Mouse (Mus musculus) kidney, adult 8-10 months (tissue): ENCODE measurements at regions not wholly inside any gene's neighbourhood (a gene's known extent, or its start where the extent isn't known, plus 50 kb on each side); places are given as distances from the start of the nearest gene placed in this dataset.

Source experiments
- DNase-seq, 2 experiments: peaks; one replicate each; pipeline ENCODE4 v3.0.0; 2022

DNA sequence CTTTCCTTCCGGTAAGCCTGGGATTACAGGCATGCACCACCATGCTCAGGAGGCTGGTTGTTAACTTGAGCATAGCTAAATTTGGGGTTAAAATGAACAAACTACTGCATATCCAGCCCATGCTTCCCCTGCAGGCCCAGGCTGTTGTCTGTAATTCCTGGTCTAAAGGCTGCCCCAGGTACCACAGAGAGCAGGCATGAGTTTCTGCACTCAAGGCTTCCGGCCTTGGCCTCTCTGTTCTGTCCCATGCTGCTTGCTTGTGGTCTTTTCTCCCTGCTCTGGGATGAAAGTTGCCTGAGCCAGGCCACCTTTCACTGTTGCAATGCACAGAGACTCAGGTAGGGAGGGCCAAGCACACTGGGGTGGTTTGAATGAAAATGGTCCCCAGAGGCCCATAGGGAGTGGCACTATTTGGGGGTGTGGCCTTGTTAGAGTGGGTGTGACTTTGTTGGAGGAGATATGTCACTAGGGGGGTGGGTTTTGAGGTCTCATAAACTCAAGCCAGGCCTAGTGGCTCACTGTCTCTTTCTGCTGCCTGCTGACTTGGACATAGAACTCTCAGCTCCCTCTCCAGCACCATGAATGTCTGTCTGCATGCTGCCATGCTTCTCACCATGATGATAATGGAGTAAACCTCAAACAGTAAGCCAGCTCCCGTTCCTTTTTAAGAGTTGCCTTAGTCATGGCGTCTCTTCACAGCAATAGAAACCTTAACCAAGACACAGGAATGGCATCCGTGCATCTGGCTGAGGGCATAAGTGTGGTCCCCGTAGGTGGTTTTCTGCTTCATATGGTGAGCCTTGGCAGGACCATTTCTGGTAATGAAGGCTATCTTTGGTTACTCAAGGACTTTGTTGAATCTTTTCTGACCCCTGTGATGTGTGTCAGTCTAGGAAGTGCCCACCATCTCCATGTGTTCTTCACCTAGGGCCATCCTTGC, 86.7 kb upstream of the Zfp366 start:
- no peak for DNase-seq

DNA sequence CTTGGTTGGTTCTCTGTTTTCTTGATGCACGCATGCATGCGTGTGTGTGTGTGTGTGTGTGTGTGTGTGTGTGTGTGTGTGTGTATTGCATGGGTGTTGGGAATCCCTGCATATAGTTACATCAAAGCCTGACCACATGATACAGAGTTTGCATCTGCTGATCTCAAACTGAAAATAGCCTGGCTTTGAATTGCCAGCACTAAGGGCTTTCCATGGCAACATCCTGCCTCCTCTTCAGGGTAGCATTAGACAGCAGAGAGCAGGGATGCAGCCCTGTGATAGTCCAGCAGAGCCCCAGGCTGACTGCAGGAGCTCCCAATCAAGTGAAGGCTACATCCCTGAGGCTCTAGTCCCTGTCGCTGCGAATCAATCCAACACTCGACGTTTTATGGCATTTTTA, 87.8 kb upstream of the Zfp366 start:
- DNase-seq, result no peak

DNA sequence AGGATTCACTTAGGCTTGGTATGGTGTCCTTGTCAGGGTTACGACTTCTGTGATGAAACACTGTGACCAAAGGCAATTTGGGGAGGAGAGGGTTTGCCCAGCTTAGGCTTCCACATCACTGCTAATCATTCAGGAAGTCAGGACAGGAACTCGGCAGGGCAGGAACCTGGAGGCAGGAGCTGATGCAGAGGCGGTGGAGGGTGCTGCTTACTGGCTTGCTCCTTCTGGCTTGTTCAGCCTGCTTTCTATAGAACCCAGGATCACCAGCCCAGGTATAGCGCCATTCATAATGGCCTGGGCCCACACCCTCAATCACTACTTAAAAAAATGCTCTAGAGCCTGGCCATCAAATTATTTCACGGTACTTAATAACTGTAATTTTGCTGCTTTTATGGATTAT, 89.6 kb upstream of the Zfp366 start:
- DNase-seq, result no peak

DNA sequence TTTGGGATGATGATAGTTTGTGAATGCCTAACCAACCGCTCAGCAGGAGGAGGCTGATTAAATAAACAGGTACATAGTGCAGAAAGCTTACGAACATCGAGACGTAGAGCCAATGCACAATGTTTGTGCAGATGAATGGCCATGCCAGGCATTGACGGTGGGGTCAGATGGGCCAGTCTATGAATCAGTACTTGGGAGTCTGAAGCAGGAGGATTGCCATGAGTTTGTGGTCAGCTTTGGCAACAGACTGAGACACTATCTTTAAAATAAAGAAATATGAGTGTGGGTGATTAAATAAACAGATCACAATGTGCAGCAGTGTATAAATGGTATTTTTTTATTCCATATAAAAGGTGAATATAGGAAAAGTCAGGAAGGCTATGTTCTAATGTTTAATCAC, 90.4 kb upstream of the Zfp366 start:
- no peak for DNase-seq

DNA sequence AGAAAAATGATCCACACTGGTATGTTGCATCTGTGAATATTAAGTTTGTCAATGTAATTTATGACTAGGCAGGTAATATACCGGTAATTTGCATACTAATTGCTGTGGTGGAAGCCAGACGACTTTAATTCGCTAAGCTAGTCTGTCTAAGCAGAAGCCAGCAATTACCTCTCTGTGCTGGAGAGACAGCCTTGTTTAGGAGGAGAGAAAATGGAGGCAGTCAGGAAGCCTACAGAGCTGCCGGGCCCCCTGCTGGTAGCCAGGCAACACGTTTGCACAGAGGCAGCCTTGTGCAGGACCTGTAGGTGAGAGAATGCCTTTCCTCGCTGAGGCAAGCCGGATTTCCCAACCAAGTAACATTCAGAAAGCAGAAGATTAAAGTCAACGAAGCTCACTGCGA, 91.4 kb upstream of the Zfp366 start:
- DNase-seq, result peak; percentile 76 to 82

DNA sequence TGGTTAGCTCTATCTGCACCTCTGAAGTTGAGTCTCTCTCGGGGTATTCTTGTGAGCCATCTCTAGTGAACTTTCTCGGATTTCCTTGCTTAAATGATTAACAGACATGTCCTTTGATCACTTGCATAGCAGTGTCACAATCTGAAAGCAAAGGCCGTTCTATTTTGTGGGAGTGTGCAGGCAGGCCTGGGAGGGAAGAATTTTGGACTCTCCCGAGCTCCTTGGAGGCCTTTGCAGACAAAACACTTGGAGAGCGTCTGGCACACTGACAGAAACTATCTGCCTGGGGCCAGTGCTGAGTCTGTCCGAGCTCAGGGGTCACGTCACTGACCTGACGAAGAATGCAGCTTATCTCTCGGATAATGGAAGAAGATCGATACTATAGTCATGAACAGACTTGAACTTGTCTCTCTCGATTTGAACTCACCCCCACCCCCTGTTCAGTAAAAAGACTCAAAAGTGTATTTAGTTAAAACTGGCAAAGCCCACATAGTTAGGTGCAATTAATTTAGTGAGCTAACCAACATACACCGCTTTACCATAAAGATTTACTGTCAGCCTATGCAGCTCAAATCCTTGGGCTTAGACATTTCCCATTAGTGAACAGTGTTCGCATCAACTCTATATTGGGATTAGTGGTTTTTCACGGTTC, 92.2 kb upstream of the Zfp366 start:
- peak; percentile 82 to 91 for DNase-seq

DNA sequence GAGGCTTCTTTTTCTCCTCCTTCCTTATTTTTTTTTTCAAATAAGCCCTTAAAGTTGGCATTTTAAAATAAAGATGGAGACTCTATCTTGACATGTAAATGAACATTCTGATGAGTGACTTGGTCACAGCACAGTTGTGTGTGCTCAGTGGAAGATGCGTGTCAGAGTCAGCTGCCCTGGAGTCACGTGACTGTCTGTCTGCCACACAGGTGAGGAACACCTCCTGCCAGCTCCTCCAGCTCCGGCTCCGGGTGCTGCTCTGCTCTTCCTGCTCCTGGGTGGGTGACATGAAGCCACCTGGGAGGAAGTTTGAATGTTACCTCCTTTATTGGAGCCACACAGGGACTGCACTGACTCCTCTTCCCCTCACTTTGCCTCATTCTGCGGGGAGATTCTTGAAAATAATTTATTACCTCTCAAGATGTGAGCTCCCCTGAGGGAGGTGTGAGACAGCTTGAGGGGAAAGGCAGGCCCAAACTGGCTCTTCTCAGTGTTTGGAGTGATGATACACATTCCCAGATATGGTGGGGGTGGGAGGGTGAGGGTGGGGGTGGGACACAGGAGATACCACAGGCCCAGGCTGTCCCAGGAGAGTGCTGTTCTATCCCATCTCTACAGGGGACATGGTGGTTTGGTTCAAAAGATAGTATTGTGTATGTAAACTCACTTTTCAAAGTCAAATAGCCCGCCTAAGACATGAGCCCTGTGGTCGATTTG, 92.9 kb upstream of the Zfp366 start:
- DNase-seq, result peak in 1 of 2 experiments; percentile 45

DNA sequence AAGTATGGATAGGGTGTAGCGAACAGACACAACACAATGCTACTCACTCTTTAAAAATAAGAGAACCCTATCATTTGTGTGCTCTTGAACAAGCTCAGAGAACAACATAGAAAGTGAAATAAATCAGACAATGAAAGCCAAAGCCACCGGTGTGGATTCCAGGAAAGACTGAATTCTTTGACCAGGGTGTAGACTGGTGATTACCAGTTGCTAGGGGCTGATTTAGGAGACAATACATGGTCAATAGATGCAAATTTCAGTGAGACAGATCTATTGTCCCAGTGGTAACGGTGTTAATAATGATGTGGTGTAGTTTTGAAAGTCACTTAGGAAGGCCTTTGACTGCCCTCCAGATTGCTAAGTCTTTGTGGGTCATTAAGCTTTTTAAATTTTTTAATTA, 94.3 kb upstream of the Zfp366 start:
- DNase-seq, result no peak

DNA sequence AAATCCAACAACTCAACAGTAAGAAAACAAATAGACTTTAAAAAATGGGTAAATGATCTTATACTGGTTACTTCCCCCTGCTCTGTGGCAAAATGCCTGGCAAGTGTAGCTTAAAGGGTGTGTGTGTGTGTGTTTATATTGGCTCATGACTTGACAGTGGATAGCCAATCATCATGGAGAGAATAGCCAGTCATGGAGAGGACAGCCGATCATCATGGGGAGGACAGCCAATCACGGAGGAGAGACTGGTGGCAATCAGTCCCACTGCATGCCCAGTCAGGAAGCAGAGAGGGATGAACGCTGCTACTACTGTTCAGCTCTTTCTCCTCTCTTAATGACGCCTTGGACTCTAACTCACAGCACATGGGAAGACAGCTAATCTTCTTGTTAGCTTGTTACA, 96.3 kb upstream of the Zfp366 start:
- no peak for DNase-seq

DNA sequence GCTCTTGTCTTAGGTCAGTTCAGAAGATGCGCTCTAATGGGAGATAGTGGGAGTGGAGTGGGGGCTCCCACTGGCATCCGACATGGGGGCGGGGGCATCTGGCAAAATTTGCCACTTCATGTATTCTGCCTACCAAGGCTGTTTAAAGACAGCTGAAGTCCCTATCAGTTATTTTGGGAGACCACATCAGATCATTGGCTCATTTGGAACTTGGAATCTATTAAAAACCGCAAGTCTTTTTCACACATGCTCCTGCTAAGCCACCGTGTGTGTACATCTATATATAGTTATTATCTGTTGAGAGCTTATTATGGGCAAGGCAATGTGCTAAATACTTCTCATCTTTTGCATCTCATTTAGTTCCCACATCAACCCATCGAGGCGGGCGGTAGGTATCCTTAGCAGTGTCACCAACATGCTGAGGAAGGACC, 95.0 kb upstream of the 1700024P04Rik start:
- no peak for DNase-seq

DNA sequence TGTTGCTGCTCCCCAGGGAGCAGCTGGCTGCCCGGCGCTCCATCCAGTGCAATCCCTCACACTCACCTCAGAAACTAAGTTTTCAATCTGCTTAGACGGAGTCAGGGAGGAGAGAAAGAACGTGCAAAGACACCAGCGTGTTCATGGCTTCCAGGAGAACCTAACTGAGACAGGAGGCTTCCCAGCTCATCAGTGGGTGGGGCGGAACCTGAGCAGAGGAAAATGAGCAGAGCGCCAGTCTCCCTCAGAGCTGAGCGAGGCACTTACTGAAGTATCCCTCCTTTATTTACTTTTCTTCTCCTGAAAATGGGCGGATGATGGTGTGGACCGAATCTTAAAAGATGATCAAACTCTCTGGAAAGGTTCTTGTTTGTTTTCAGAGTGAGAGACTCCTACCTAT, 94.3 kb upstream of the 1700024P04Rik start:
- DNase-seq, result no peak

DNA sequence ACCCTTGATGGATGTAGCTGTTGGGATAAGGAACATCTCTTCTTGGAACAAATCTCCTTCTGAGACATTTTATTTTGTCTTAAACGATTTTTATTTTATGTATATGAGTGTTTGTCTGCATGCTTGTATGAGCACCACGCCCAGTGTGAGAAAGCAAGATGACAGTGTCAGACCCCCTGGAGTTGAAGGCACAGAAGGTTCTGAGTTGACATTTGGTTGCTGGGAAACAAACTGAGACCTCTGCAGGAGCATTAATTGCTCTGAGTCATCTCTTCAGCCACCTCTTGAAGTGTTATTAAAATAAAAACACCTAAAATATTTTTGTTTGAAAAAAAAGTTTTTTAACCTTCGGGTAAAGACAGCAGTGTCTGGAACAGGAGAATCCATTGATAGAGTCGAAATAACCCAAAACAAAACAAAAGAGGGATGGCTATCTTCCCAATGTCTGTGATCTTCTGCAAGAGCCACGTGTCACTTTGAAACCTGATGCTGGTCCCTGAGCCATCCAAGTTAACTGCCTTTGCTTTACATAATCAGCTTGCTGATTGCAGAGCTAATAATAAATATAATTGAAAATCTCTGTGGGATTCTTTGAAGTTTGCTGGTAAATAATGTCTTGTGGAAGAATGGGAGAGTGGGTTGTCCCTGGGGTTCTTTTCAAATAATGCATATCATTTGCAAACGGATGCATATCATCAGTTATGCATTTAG, 92.8 kb upstream of the 1700024P04Rik start:
- DNase-seq, result no peak

DNA sequence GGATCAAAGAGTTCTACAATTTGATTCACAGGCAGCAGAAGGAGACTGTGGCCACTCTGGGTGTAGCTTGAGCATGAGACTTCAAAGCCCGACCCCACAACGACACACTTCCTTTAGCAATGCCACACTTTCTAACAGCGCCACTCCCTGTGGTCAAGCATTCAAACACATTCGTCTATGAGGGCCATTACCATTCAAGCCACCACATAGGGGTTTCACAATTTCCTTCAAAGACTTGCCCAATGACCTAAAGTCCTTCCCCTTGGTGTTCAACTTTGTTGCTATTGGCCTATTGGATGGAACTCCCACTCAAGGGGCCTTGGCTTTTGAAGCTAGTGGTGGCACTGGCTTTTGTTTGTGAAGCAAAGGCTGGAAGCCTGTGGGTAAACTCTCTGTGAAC, 91.1 kb upstream of the 1700024P04Rik start:
- no peak for DNase-seq

DNA sequence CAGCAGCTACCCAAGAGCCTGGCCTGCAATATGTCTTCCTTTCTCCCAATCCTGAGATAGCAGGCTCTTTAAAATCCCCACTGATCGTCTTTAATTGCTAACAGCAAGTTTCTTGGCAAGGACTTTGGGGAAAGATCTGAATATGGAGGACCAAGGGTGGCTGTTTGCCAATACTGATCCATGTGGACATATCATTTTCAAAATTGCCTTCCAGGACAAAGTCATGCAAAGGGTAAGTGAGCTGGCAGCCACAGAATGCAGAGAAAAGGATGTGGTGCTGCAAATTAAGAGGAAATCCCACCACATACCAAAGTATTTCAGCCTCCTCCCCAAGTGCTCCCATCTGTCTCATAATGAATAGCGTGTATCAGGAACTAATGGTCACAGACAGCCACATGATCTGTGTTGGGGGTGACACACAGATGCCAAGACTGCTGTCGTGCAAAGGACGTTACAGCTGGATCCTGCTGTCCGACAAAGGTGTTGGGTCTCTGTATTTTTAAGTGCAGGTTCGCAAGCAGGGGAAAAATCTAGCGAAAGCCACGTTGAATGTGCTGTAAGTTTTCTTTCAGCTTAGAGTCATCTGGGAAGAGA, 87.6 kb upstream of the 1700024P04Rik start:
- no peak for DNase-seq

DNA sequence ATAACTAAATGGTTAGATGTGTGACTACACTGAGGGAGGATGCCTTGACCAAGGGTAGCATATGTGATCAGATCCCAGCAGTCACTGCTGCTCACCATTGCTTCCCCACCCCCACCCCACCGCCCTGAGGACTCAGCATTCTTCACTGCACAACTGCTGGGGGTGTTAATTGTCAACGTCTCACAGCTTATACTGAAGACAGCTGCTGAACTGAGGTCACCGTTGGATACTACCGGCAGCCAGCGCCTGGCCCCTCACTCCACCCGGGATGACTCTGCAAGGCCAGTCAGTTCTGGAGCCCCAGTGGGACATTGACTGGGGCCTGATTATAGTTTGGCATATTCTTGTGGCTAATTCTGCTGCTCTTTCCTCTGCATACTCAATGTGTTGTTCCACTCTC, 87.0 kb upstream of the 1700024P04Rik start:
- no peak for DNase-seq

DNA sequence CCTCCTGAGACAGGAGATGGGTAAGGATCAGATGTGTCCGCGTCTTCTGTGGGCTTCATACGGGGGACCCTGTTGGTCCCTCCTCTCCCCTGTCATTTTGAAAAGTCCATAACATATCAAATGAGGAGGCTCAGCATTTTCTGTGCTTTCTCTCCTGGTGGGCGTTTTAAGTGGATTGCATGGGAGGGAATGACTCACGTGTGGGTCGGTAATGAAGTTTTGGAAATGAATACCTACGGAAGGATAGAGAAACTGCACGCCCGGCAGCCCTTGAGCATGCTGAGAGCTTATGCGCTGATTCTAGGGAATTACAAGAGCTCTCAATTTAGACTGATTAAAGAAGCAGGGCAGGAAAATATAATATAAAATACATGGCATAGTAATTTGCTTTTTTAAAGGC, 85.4 kb upstream of the 1700024P04Rik start:
- DNase-seq, result no peak

DNA sequence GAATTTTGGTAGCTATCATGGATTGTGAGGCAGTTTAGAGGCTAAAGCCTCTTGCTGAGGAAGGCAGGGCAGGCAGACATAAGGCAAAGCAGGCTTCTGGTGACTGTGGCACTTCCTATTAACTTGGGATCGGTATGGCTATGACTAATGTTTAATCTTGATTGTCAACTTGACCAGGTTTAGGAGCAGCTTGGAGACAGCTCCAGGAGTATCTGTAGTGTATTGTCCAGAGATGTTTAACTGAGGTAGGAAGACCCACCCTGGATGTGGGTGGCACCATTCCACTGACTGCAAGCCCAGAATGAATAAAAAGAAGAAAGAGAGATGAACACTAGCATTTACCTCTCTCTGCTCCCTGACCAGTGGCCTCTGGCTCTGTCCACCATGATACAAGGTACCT, 83.1 kb upstream of the 1700024P04Rik start:
- DNase-seq, result peak in 1 of 2 experiments; percentile 28

DNA sequence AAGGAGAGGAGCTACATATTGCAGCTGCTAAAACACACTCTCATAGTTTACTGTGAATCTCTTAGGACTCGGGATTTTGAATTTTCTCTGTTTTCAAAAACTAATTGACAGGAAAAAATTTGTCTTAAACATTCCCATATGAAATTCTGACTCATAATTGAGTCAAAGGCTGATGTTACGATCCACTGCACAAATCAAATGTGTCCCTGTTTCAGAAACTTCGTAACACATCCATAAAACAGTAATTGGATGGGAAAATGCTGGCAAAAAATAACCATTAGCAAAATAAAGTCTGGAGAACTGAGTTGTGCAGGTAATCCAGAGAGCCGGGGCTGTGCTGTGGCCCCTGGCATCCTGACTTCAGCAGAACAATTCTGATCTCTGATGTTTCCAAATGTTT, 79.1 kb upstream of the 1700024P04Rik start:
- DNase-seq, result no peak

DNA sequence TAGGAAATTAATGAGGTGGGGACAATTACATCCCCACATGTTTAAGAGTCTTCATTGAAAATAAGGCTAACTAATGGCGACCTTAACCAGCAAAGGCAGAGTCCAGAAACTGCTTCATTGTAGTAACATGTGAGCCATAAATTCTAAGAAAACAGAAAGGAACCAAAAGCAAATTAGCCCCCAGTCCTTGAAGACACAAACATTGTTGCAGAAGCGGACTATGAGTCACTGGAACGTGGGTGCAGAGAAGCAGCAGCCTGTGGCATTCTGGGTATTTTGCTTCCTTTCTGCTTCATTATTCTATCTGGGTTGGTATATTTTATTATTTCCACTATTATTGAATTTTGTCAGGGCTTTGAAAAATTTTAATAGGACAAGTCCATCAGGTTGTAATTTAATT, 78.6 kb upstream of the 1700024P04Rik start:
- DNase-seq, result no peak

DNA sequence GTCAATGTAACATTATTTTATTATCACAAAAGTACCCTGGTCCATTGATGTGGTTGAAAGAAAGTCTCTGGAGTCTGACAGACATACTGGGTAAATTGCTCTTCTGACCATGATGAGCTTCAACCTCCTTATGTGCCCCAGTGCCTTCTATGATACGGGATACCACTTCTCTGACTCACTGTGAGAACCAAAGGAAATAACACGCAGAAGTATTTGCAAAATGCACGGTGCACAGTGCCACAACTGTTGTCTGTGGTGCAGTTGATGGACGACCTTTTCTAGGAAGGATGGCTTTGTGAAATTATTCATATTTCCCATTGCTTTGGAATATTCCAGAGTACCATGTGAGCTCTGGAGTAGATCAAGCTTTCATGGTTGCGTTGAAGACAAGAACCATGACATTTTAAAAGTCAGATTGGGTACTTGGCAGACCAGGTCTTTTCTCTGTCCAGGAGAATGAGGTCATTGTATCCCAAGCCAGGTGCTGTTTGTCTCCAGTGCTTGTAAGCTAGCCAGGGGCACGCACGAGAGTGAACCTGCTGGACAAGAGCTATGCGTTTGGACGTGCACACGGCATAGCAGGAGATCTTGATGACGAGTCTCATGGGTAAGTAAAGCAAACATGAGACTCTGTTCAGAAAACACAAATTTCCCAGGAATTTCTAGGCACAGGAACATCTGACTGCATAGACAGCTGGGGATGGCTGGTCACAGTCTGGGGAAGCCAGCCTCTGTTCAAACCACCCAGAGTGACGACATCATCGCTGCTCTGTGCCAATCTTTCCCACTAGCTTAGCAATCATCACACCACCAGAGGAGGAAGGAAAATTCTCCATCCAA, 74.0 kb upstream of the 1700024P04Rik start:
- no peak for DNase-seq

DNA sequence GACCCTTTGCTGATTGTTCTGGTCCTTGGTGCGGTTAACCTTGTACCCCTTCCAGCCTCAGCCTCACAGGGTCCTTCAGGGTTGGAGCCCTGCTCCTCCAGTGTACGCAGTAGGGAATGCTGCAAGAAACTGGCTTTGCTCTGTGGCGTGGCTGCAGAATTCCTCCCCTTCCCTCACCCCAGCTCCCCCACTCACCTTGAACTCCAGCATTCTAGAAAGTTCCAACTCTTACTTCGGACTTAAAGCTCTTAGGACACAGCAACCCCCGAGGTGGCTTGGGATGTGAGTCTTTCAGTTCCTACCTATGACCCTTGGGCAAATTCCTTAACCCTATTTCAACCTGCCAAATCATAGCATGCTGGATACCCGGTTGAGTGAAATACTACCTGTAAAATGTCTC, 73.3 kb upstream of the 1700024P04Rik start:
- no peak for DNase-seq

DNA sequence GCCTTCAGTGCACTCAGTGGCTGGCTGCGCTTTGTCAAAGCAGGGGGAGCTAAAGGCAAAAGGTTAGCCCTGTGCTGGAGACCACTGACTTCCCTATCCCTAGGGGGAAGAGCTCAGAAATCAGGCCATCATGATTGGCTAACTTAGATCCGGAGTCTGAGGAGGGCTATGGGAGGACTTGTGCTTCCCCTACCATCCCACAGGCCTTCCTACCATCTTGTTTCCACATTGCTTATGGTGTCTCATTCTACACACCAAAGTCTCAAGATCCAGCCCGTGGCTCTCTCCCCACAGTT, 72.9 kb upstream of the 1700024P04Rik start:
- DNase-seq, result no peak
